Mouse (Mus musculus): ENCODE results near the gene Gm11146. TPM values are rescaled to one million over a fixed set of nuclear protein-coding genes. Genes with fewer than 3 reads are reported as not detected.

Gm11146 gene
- polyA plus RNA-seq (2017; shearing (Covaris generic)), result not detected

DNA sequence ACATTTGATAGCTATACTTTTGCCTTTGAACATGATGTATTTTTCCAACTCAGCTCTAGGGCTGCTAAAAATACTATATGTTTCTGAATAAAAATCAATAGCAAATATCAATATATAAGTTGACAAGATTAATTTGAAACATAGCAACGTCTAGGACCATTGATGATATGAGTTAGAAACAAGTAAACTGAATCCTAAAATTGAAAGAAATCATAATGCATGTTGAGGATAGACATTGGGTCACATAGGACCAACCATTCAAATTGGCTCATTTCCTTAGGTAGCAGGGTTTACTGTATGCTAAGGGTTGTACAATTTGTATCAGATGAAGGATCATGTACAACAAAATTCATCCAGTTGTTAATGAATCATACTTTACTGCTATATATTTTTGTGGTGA is at the start of gene Gm11146:
Gm11146 (minus strand) TSS at position 101 of the 400 bp plus-strand sequence.

